Comparison of ENCODE assay signal across 14 mouse cellular contexts in the genomic region with DNA sequence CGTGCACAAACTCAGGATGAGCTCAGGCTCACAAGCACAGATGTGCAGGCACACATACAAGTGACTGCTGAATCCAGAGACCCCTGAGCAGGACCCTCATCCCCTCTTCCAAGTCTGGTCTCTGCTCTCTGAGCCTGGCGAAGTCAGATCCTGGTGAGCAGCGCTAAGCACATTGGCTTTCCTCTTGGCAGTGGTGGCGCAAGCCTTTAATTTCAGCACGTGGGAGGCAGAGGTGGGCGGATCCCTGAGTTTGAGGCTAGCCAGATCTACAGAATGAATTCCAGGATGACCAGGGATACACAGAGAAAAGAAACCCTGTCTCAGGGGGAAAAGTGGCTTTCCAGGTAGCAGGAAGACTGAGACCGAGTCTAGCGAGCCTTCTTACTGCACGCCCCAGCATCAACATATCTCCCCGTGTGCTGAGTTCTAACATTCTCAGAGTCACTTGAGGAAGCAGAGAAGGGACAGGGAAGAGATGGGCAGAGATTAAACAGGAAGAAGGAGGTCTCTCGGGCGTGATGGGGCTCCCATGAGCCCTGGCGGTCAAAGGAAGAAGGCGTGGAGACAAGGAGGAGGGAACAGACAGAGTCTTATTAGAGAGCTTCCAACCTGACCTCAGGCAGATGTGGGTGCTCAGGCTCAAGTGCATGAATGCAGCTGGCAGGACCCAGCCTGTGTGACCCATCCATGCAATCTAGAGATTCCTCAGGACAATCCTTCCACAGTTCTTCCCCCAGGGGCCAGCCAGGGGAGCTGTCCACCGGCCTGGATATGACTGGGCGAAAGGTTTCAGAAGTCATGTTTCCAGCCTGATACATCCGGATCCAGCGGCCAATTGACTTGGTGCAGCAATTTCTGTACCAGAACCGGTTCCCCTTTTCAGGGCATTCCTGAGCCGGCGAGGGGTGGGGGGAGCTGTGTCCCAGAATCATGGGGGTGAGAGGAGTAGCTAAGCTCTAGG. TPM values are rescaled to one million over a fixed set of nuclear protein-coding genes. Genes with fewer than 3 reads are reported as not detected.
DNase-seq lines count a peak whose midpoint lies in the region; TF ChIP-seq lines count a peak whose summit lies in the region.
"Had no signal": no experiment of that assay in that cellular context is flagged by ENCODE, and none has a peak within 500 bp of the region (broad histone marks: within the 10 kb centered on the region; RNA-seq: fewer than 3 reads in every experiment).

No protein-coding gene starts in this region.

- H3K27me3 ChIP-seq in MEL (ENCODE audit: control insufficient read depth in 1 of 2, insufficient read depth in 2 of 2, low read length in 2 of 2), result no peaks in the 10 kb centered on the region; a peak in 2 of 4 replicates
- H3K27me3 ChIP-seq: heart, embryonic 15.5 days; neural tube, embryonic 12.5 days had no signal

- TF ChIP-seq RAD21 in MEL (IDR thresholded peaks at IDR 0.05; ENCODE audit: low read depth, low read length), result no peak

- H3K27ac ChIP-seq in MEL (ENCODE audit: control insufficient read depth, low read depth, low read length), result no peak overlapping the region
- no peak overlapping the region for H3K27ac ChIP-seq in layer of hippocampus, adult 2 months
- H3K27ac ChIP-seq: forebrain, embryonic 10.5 days; heart, embryonic 15.5 days; liver, embryonic 14.5 days; neural tube, embryonic 12.5 days had no signal

- H3K9ac ChIP-seq in MEL (ENCODE audit: control insufficient read depth, low read depth, low read length, poor library complexity, severe bottlenecking), result peak overlapping the region; percentile 49
- H3K9ac ChIP-seq: heart, embryonic 15.5 days; liver, embryonic 14.5 days; neural tube, embryonic 12.5 days had no signal

- no peaks in the 10 kb centered on the region for H3K79me2 ChIP-seq in MEL (ENCODE audit: control insufficient read depth, insufficient read depth, low read length, poor library complexity)

- peak; percentile 25 to 49 for DNase-seq in left cerebral cortex, adult 18-20 months (ENCODE audit: low spot score in 2 of 2)
- DNase-seq in left cerebral cortex, postnatal 10 days (ENCODE audit: extremely low spot score in 1 of 2, low spot score in 2 of 2), result no peak
- DNase-seq in 3T3-L1 (ENCODE audit: low read depth, low spot score), result peak; percentile 21
- DNase-seq in MEL (ENCODE audit: low read depth, low spot score), result peak; percentile 53
- DNase-seq in lung, postnatal 36 days, result peak; percentile 54
- no peak for DNase-seq in layer of hippocampus, adult 2 months (ENCODE audit: low spot score in 2 of 2)
- DNase-seq in gastrocnemius, adult 18-20 months (ENCODE audit: low spot score), result no peak

- no peak for TF ChIP-seq EP300 in MEL (IDR thresholded peaks at IDR 0.05; ENCODE audit: low read depth in 1 of 2, low read length in 2 of 2)

- TF ChIP-seq POLR2A in MEL (IDR thresholded peaks at IDR 0.05; ENCODE audit: control insufficient read depth in 1 of 2, insufficient read depth in 1 of 2, low read depth in 1 of 2, low read length in 2 of 2, poor library complexity in 1 of 2), result peak in 1 of 2 experiments; percentile 50; a peak in 1 of 4 replicates

- 0 out of 4 replicates have a peak, but pooled peaks cover 0 to 3% of the 10 kb centered on the region in 2 experiments for H3K4me1 ChIP-seq in MEL (ENCODE audit: control insufficient read depth in 1 of 2, insufficient read depth in 2 of 2, low read length in 2 of 2)
- H3K4me1 ChIP-seq: neural tube, embryonic 12.5 days had no signal

- H3K9me3 ChIP-seq in MEL (replicated peaks; ENCODE audit: insufficient read depth, low read length), result no peaks in the 10 kb centered on the region
- H3K9me3 ChIP-seq: forebrain, embryonic 10.5 days; heart, embryonic 15.5 days; neural tube, embryonic 12.5 days had no signal

- H3K36me3 ChIP-seq in MEL (ENCODE audit: control insufficient read depth in 1 of 2, insufficient read depth in 2 of 2, low read length in 2 of 2), result no peaks in the 10 kb centered on the region
- H3K36me3 ChIP-seq: forebrain, embryonic 10.5 days; heart, embryonic 15.5 days; neural tube, embryonic 12.5 days had no signal

- no peak for TF ChIP-seq CTCF in MEL (IDR thresholded peaks at IDR 0.05 in 2 of 3, conservative IDR thresholded peaks at IDR 0.05 in 1 of 3; ENCODE audit: control insufficient read depth in 1 of 3, insufficient read depth in 1 of 3, low read depth in 2 of 3, low read length in 3 of 3, poor library complexity in 1 of 3, severe bottlenecking in 1 of 3)
- no peak for TF ChIP-seq CTCF in layer of hippocampus, adult 2 months (conservative IDR thresholded peaks at IDR 0.05)

- peak overlapping the region in 1 of 2 experiments; percentile 29; a peak in 2 of 4 replicates for H3K4me3 ChIP-seq in MEL (ENCODE audit: control insufficient read depth in 1 of 2, insufficient read depth in 1 of 2, low read depth in 2 of 2, low read length in 2 of 2)
- no peak overlapping the region for H3K4me3 ChIP-seq in layer of hippocampus, adult 2 months
- H3K4me3 ChIP-seq: forebrain, embryonic 10.5 days; heart, embryonic 15.5 days; neural tube, embryonic 12.5 days had no signal

- intact Hi-C loops in left cerebral cortex, postnatal 10 days (cut with DNase I), result no loop called here

TF ChIP-seq in MEL, 35 proteins besides CTCF, POLR2A, EP300 and RAD21 (continues in another document):
- TF ChIP-seq TBP (IDR thresholded peaks at IDR 0.05; ENCODE audit: low read depth, low read length), result 0 out of 2 replicates have a peak, but pooled peaks have one; percentile 40
- no peak for TF ChIP-seq ZKSCAN1 (IDR thresholded peaks at IDR 0.05; ENCODE audit: low read depth, low read length)
- no peak for TF ChIP-seq NRF1 (IDR thresholded peaks at IDR 0.05; ENCODE audit: insufficient read depth, low read depth, low read length, poor library complexity, severe bottlenecking)
- TF ChIP-seq GATA1 (IDR thresholded peaks at IDR 0.05; ENCODE audit: low read depth, low read length), result no peak
- no peak for TF ChIP-seq POLR2AphosphoS2 (IDR thresholded peaks at IDR 0.05; ENCODE audit: low read length)
- TF ChIP-seq HCFC1 (IDR thresholded peaks at IDR 0.05; ENCODE audit: low read depth, low read length), result 0 out of 2 replicates have a peak, but pooled peaks have one; percentile 27
- no peak for TF ChIP-seq USF2 (IDR thresholded peaks at IDR 0.05; ENCODE audit: borderline replicate concordance in 1 of 2, insufficient read depth in 1 of 2, low read depth in 1 of 2, low read length in 2 of 2)
- TF ChIP-seq BHLHE40 (IDR thresholded peaks at IDR 0.05; ENCODE audit: borderline replicate concordance, low read depth, low read length), result no peak
- no peak for TF ChIP-seq RCOR1 (IDR thresholded peaks at IDR 0.05; ENCODE audit: low read depth, low read length)
- TF ChIP-seq GABPA (IDR thresholded peaks at IDR 0.05; ENCODE audit: low read depth, low read length), result no peak
- TF ChIP-seq CHD1 (IDR thresholded peaks at IDR 0.05; ENCODE audit: low read depth, low read length), result no peak
- no peak for TF ChIP-seq ZC3H11A (IDR thresholded peaks at IDR 0.05; ENCODE audit: low read depth, low read length)
- TF ChIP-seq ZNF384 (IDR thresholded peaks at IDR 0.05; ENCODE audit: low read depth, low read length), result no peak
- TF ChIP-seq MAZ (IDR thresholded peaks at IDR 0.05; ENCODE audit: low read depth, low read length), result no peak
- TF ChIP-seq ELF1 (IDR thresholded peaks at IDR 0.05; ENCODE audit: low read depth, low read length), result 0 out of 2 replicates have a peak, but pooled peaks have one; percentile 32
- TF ChIP-seq JUND (IDR thresholded peaks at IDR 0.05; ENCODE audit: low read depth, low read length), result no peak
- TF ChIP-seq MXI1 (IDR thresholded peaks at IDR 0.05; ENCODE audit: low read depth, low read length), result no peak; the same call in 1 of the 2 replicates

RNA-seq across cellular contexts. Expression of gene Cd79b, which starts 4.1 kb away (rescaled TPM):
- not detected for total RNA-seq in left cerebral cortex, adult 18-20 months (2021)
- under 1 TPM; 0.58 to 0.79 TPM for total RNA-seq in left cerebral cortex, postnatal 10 days (2021)
- 0.36 and 0.54 TPM in 2 replicates for total RNA-seq in MEL (2012; rRNA removed)
- polyA plus RNA-seq in MEL (2012; ENCODE audit: insufficient read depth in 1 of 2, insufficient read length in 2 of 2, low read depth in 1 of 2, low replicate concordance in 2 of 2, missing spikeins in 1 of 2), result 1 to 10 TPM in 1 of 2 experiments, not detected in 1; 2.4 TPM
- total RNA-seq in layer of hippocampus, adult 2 months (2021), result not detected
- total RNA-seq in gastrocnemius, adult 18-20 months (2021), result under 1 TPM; 0.18 to 0.33 TPM
- total RNA-seq: layer of hippocampus, adult 18-20 months had no signal

RNA-seq across cellular contexts. Expression of gene Gh, which starts 17.0 kb away (rescaled TPM):
- not detected for total RNA-seq in left cerebral cortex, adult 18-20 months (2021)
- not detected for total RNA-seq in left cerebral cortex, postnatal 10 days (2021)
- not detected in 2 replicates for total RNA-seq in MEL (2012; rRNA removed)
- under 1 TPM in 1 of 2 experiments, not detected in 1; 0.08 TPM for polyA plus RNA-seq in MEL (2012; ENCODE audit: insufficient read depth in 1 of 2, insufficient read length in 2 of 2, low read depth in 1 of 2, low replicate concordance in 2 of 2, missing spikeins in 1 of 2)
- not detected for total RNA-seq in layer of hippocampus, adult 2 months (2021)
- not detected for total RNA-seq in gastrocnemius, adult 18-20 months (2021)
- total RNA-seq: layer of hippocampus, adult 18-20 months had no signal
- polyA plus RNA-seq: brain, embryonic 14.5 days; forebrain, embryonic 10.5 days; heart, embryonic 15.5 days; liver, embryonic 14.5 days; neural tube, embryonic 12.5 days; testis, adult 2 months had no signal

RNA-seq across cellular contexts. Expression of gene Scn4a, which starts 34.4 kb away (rescaled TPM):
- not detected for total RNA-seq in left cerebral cortex, adult 18-20 months (2021)
- under 1 TPM; 0.09 to 0.34 TPM for total RNA-seq in left cerebral cortex, postnatal 10 days (2021)
- 0.15 and 0.16 TPM in 2 replicates for total RNA-seq in MEL (2012; rRNA removed)
- polyA plus RNA-seq in MEL (2012; ENCODE audit: insufficient read depth in 1 of 2, insufficient read length in 2 of 2, low read depth in 1 of 2, low replicate concordance in 2 of 2, missing spikeins in 1 of 2), result under 1 TPM in 1 of 2 experiments, not detected in 1; 0.04 TPM
- not detected for total RNA-seq in layer of hippocampus, adult 2 months (2021)
- 100 to 1,000 TPM; 472 to 505 TPM for total RNA-seq in gastrocnemius, adult 18-20 months (2021)
- polyA plus RNA-seq: forebrain, embryonic 10.5 days had no signal

RNA-seq across cellular contexts. Expression of gene Tcam1, which starts 42.2 kb away (rescaled TPM):
- under 1 TPM in 1 of 2 experiments, not detected in 1; 0.12 TPM for total RNA-seq in left cerebral cortex, adult 18-20 months (2021)
- under 1 TPM; 0.21 to 0.22 TPM for total RNA-seq in left cerebral cortex, postnatal 10 days (2021)
- 4.3 and 4.6 TPM in 2 replicates for total RNA-seq in MEL (2012; rRNA removed)
- polyA plus RNA-seq in MEL (2012; ENCODE audit: insufficient read depth in 1 of 2, insufficient read length in 2 of 2, low read depth in 1 of 2, low replicate concordance in 2 of 2, missing spikeins in 1 of 2), result 1 to 10 TPM in 1 of 2 experiments, not detected in 1; 8.9 TPM
- total RNA-seq in layer of hippocampus, adult 2 months (2021), result under 1 TPM; 0.15 to 0.34 TPM
- total RNA-seq in gastrocnemius, adult 18-20 months (2021), result under 1 TPM; 0.07 to 0.11 TPM
- polyA plus RNA-seq: heart, embryonic 15.5 days had no signal

RNA-seq across cellular contexts. Expression of gene Smarcd2, which starts 45.9 kb away (rescaled TPM):
- total RNA-seq in left cerebral cortex, adult 18-20 months (2021), result 10 to 100 TPM; 16.6 to 16.9 TPM
- 10 to 100 TPM; 13.8 to 14.1 TPM for total RNA-seq in left cerebral cortex, postnatal 10 days (2021)
- total RNA-seq in MEL (2012; rRNA removed), result 116 and 131 TPM in 2 replicates
- polyA plus RNA-seq in MEL (2012; ENCODE audit: insufficient read depth in 1 of 2, insufficient read length in 2 of 2, low read depth in 1 of 2, low replicate concordance in 2 of 2, missing spikeins in 1 of 2), result 100 to 1,000 TPM in 1 of 2 experiments, not detected in 1; 123 TPM
- 10 to 100 TPM; 32.8 to 34.4 TPM for total RNA-seq in layer of hippocampus, adult 2 months (2021)
- 10 to 100 TPM in 1 of 2 experiments, 1 to 10 TPM in 1; 7.8 to 12.0 TPM for total RNA-seq in gastrocnemius, adult 18-20 months (2021)

Comparison
In these comparisons a context has a peak if more than half of its experiments do, and no peak if none do; other contexts are left out.
1. DNase-seq: peak in left cerebral cortex, adult 18-20 months (2 of 2), 3T3-L1 (single experiment), MEL (single experiment) and lung, postnatal 36 days (single experiment); none in left cerebral cortex, postnatal 10 days (0 of 2), layer of hippocampus, adult 2 months (0 of 2) and gastrocnemius, adult 18-20 months (single experiment).
2. RNA of gene Scn4a, which starts 34.4 kb away (total RNA-seq): 472 to 505 TPM in gastrocnemius, adult 18-20 months; 0.09 to 0.34 TPM in left cerebral cortex, postnatal 10 days, 0.15 to 0.16 TPM in MEL, not detected in layer of hippocampus, adult 2 months and not detected in left cerebral cortex, adult 18-20 months; every median in the first group is over 100 times any median in the second.